Mouse (Mus musculus): ENCODE data around the gene Cntnap1.

DNA sequence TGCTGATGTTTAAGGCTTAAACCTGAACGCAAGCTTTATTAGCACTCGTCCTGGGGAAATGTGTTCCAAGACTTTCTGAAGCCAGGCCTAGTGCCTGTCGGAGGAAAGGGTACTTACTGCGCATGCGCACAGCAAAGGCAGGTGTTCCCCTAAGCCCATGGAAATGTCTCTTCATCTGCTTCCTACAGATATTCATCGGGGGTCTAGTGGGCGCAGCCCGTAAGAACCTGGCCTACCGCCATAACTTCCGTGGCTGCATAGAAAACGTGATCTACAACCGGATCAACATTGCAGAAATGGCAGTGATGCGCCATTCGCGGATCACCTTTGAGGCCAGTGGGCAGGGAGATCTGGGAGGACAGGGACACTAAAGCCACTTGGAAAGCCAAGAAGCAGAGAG, 9.0 kb downstream of the Cntnap1 start:
- TF ChIP-seq CTCF (IDR thresholded peaks at IDR 0.05) (no peak), EP300 (IDR thresholded peaks at IDR 0.05) (no peak)

Data from lung, postnatal 0 days (tissue).